Mouse (Mus musculus) cerebellum, postnatal 4 days (tissue): ENCODE results near the gene Celsr3.

Source experiments
- DNase-seq, 2 experiments: peaks; one replicate each; pipeline ENCODE4 v3.0.0; 2022; ENCODE audit warnings: low spot score in 2 of 2, mixed read lengths in 1 of 2

Gene Celsr3

GRCm38 (mm10) chr9:108825820-108826699 lies at the start of gene Celsr3:
Celsr3 (plus strand) TSS chr9:108826320.
- DNase-seq = peak; percentile 79 to 90

GRCm38 (mm10) chr9:108776614-108777013 lies 49.5 kb upstream of the Celsr3 start:
- no peak for DNase-seq

- DNase-seq = no peak
Measured at GRCm38 (mm10) chr9:108777276-108777675, 48.8 kb upstream of the Celsr3 start.

DNA sequence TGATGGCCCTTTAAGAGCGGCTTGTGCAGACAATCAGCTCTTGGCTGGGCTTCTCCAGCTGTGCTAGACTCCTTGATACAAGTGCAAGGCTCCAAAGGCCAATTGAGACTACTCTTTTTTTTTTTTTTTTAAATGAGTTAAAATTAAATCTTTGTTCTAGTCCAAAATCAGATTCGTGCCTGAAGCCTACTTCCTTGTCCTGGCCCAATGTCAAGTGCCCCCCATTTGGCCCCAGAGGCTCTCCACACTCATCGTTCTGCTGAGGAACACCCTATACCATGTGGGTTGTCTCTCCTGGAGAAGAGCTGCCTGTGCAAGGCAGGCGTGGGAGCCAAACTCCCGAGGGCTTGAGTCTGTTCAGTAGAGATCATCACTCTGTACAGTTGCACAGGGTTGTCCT lies 45.2 kb upstream of the Celsr3 start:
- DNase-seq = no peak

DNA sequence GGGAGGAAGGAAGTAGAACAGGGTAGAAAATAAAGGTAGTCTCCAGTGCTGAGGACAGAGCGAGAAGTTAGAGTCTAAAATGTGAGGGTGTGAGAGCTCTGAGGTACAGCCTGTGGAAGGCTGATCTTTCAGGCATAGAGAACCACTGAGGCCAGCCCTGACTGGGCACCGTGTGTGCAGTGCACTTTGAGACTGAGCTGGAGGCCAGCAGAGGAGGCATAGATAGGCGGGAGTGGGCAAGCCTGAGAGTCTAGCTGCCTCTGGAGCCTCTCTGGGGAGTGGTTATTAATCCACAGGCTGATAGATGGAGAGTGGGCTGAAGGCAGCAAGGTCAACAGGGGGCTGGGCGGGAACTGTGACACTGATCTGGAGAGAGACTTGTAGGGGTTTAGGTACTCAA lies 44.2 kb upstream of the Celsr3 start:
- no peak for DNase-seq

DNA sequence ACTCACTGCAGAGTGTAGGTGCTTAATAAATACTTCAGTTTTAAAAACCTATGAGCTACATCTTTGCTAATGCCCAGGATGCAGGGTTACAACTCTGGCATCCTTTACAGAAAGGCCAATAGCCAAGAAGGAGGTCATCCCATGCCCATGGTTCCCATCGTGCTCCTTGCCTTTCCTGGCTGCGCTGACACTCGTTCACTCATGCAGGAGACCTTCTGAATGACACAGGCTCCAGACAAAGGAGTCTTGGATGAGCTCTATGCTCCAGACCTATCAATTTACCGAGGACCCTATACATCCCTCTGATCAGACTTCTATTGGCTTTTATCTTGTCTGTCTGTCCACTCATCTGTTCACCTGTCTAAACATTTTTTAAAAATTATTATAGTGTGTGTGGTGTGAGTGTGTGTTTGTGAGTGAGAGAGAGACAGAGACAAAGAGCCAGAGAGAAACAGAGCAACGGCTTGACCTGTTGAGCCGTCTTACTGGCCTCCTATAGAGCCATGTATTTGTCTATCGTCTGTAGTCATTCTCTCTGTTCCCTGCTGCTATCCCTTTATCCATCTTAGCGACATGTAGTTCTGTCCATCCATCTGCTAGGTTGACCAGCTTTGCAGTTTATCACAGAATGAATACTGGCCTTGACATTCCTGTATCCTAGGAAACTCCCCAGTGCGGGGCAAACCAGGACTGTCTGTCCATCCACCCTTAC lies 43.1 kb upstream of the Celsr3 start:
- DNase-seq = no peak

DNA sequence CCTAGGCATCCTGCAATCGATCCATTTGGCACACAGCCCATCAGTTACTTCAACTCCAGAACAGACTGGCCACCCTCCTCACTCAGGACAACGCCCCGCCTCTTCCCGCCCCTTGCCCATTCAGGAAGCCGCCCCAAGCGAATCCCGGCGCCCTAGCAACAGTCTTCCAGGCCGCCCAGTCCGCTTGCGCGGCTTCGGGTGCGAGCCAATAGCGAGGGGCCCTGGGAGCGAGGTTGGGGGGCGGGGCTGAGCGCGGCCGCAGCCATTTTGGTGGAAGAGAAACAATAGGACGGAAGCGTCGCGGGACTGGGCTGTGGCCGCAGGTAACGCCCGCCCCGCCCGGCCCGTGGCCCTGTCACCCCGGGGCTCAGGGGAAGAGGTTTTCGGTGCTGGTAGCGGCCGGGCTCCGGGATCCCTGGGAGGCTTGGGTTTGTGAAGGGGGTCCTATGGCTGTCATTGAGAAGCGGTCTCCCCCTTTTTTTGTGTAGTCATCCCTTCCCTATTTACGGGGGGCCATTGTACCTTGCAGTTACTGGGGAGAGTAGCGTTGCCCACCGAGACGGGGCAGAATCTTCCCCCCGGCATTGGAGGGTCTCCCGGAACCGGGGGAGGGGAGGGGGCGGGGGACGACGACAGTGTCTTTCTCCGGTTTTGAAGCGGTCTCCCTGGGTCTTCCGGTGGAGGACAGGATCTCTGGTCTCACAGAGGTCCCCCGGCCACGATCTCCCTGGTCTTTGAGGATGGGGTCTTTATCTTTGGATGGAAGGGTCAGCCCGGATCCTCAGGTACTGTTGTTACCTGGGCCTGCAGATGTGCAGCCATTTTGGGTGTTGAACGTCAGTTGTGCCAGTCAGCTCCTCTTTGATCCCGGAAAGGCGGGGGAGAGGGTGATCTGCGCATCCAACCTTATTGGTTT lies 42.3 kb upstream of the Celsr3 start, which contains the start of gene Ip6k2:
Ip6k2 (plus strand) TSS at position 249 of the 916 bp plus-strand sequence.
- peak; percentile 98 for DNase-seq

GRCm38 (mm10) chr9:108785416-108785815 lies 40.7 kb upstream of the Celsr3 start:
- DNase-seq = no peak

- DNase-seq = no peak
Measured at GRCm38 (mm10) chr9:108786494-108786893, 39.6 kb upstream of the Celsr3 start.

- no peak for DNase-seq
Measured at GRCm38 (mm10) chr9:108787080-108787479, 39.0 kb upstream of the Celsr3 start.

GRCm38 (mm10) chr9:108788713-108789112 lies 37.4 kb upstream of the Celsr3 start:
- no peak for DNase-seq

DNA sequence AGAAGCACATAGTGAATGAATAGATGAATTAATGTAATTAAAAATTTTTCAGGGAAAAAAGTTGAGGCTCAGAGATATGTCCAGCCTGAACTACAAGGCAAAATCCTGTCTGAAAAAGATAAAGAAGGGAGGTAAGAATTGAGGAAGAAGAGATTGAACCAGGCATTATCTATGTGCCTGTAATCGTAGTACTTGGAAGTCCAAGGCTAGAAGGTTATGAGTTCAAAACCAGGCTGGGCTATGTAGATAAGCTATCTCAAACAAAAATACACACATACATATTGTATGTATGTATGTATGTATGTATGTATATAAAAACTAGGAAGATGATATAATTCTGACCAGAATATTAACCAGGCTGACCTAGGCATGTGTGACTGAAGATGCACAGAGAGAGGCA lies 33.8 kb upstream of the Celsr3 start:
- no peak for DNase-seq

- no peak for DNase-seq
Measured at GRCm38 (mm10) chr9:108792730-108793129, 33.4 kb upstream of the Celsr3 start.

- no peak for DNase-seq
Measured at GRCm38 (mm10) chr9:108795281-108795680, 30.8 kb upstream of the Celsr3 start.

- no peak for DNase-seq
Measured at GRCm38 (mm10) chr9:108795762-108796161, 30.4 kb upstream of the Celsr3 start.

- DNase-seq = no peak
Measured at GRCm38 (mm10) chr9:108796351-108796981, 29.7 kb upstream of the Celsr3 start.

- no peak for DNase-seq
Measured at GRCm38 (mm10) chr9:108797477-108797876, 28.6 kb upstream of the Celsr3 start.

DNA sequence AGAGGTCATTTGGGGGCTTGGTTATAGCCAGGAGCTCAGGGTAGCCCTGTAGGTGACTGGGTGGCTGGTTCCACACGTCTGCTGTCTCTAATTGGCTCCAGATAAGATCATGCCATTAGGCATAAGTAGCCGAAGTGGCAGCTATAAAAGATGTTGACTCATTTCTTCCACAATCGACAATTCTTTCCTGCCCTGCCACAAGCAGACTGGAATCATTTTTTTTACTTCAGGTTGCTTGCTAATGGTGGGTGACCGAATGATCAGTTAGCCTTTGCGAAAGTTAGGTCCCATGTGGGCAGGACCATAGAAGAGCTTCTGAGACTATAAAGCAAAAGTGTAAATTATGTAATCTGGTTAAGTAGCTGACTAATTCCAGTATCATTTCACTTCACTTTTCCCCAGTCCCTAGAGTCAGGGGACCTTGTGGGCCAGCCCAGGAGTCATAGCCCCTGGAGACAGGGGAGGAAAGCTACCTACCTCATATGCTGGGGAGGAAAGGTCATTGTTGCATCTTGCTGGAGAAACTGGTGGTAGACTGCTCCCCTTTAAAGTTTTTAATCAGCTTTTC lies 27.5 kb upstream of the Celsr3 start:
- DNase-seq = no peak

GRCm38 (mm10) chr9:108799564-108799963 lies 26.6 kb upstream of the Celsr3 start:
- no peak for DNase-seq

DNA sequence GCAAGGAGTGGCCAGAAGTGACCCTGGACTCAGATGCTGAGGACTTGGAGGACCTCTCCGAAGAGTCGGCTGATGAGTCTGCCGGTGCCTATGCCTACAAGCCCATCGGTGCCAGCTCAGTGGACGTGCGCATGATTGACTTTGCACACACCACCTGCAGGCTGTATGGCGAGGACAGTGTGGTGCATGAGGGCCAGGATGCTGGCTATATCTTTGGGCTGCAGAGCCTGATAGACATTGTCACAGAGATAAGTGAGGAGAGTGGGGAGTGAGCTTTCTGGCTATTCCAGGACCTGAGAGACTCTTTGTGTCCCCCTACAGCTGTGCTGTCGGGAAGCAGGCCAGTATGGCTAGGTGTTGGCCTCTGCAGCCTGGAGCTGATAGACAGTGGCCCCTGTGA lies 20.4 kb upstream of the Celsr3 start:
- DNase-seq = no peak

DNA sequence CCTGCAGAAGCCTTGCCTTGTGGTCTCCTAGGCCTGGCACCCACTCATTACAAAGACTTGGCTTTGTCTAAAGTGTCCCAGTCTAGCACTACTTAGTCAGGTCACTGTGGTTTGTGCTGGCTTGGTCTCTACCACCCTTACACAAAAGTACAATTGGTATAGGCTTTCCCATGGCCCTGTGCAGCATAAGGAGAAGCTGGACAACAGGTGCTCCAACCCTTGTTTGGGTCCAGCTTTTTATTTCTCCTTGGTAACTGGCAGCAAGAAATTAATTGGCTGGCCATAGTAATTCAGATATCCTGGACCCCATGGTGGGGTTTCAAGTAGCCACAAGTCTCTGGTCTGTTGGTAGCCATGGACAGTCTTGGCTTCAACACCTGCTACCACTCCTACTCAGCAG lies 19.7 kb upstream of the Celsr3 start:
- DNase-seq = no peak
